Mouse (Mus musculus): Measurements from ENCODE around the gene 1500011B03Rik. TPM values are rescaled to one million over a fixed set of nuclear protein-coding genes. Genes with fewer than 3 reads are reported as not detected.
A peak's percentile ranks its signal among the peaks of the same experiment; 100 is the strongest.

The 1500011B03Rik gene
- polyA plus RNA-seq, 1 experiment, result 53.8 TPM

DNA sequence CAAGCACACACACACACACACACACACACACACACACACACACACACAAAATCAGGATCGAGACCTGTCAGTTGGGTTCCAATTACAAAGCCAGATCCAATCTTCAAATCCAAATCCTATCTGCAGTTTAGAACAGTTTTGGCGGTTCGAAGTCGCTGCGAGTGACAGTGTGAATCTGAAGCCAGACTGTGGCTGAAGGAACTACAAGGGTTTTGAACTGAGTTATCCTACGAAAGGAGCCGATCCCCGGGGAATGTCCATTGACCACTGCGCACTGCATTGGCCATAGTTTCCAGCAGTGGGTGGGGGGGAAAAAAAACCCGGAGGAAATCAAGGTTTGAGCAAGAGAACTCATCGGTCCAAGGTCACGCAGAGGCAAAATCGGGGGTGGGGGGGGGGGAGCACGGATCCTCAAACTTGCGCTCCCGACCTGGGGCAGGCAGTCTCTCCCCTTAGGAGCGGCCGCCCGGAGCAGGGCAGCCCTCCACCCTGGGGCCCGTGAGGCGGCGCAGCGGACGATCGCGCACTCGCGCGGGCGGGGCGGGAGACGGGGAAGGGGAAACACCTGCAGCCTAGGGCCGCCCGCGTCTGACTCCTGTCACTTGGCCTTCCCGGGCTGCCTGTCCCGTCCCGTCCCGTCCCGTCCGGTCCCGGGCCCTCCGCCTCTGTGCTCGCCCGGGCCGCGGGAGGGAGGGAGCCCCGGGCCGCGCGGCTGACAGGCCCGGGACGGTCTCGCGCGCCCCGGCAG lies 50.6 kb downstream of the 1500011B03Rik start:
- DNase-seq, result peak; percentile 87
- Histone ChIP-seq H3K4me3 (ENCODE audit: control insufficient read depth, insufficient read depth, low read length) (peak overlapping the region; percentile 75), H3K36me3 (ENCODE audit: control insufficient read depth, insufficient read depth, low read length) (no peaks in the 10 kb centered on the region), H3K27ac (ENCODE audit: control insufficient read depth, insufficient read depth, low read length) (peak overlapping the region; percentile 57), H3K4me1 (replicated peaks; ENCODE audit: control insufficient read depth, insufficient read depth, low read length) (peaks cover 25% of the 10 kb centered on the region), H3K27me3 (ENCODE audit: control insufficient read depth, insufficient read depth, low read length) (no peaks in the 10 kb centered on the region)
- TF ChIP-seq CTCF (IDR thresholded peaks at IDR 0.05; ENCODE audit: borderline replicate concordance, control insufficient read depth, extremely low read depth, insufficient read depth, low read length, poor library complexity) (0 out of 2 replicates have a peak, but pooled peaks have one; percentile 15), POLR2A (IDR thresholded peaks at IDR 0.05; ENCODE audit: control insufficient read depth, extremely low read depth, insufficient read depth, low read length, poor library complexity) (no peak; the same call in 1 of the 2 replicates)
- under 1% methylated on average over 50 of the region's 57 CpGs for WGBS

DNA sequence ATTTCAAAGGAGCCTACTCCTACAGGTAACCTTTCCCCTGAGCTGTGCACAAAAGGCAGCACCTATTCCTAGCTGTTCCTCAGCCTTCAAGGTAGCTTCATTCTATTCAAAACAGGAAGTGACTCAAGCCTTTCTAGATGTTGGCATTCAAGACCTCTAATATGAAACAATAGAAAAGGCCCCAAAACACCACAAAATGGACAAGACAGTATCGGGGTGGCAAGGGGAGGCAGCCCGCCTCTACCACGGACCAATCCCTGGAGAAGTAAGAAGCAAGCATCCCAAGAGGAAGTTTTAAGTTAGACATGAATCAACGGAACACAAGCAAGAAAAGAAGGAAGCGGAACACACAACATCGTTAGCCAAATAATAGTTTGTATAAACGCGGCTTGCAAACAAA lies 51.5 kb downstream of the 1500011B03Rik start:
- WGBS, result 6% methylated on average over 8 of the region's 8 CpGs
- peak overlapping the region; percentile 75 for H3K27ac ChIP-seq (ENCODE audit: control insufficient read depth, insufficient read depth, low read length)
- H3K36me3 ChIP-seq (ENCODE audit: control insufficient read depth, insufficient read depth, low read length), result 0 out of 2 replicates have a peak, but pooled peaks cover under 1% of the 10 kb centered on the region
- H3K4me1 ChIP-seq (replicated peaks; ENCODE audit: control insufficient read depth, insufficient read depth, low read length), result peaks cover 22% of the 10 kb centered on the region
- no peaks in the 10 kb centered on the region for H3K27me3 ChIP-seq (ENCODE audit: control insufficient read depth, insufficient read depth, low read length)
- no peak for TF ChIP-seq POLR2A (IDR thresholded peaks at IDR 0.05; ENCODE audit: control insufficient read depth, extremely low read depth, insufficient read depth, low read length, poor library complexity)
- TF ChIP-seq CTCF (IDR thresholded peaks at IDR 0.05; ENCODE audit: borderline replicate concordance, control insufficient read depth, extremely low read depth, insufficient read depth, low read length, poor library complexity), result no peak
- peak; percentile 13 for DNase-seq
- peak overlapping the region; percentile 54 for H3K4me3 ChIP-seq (ENCODE audit: control insufficient read depth, insufficient read depth, low read length)

DNA sequence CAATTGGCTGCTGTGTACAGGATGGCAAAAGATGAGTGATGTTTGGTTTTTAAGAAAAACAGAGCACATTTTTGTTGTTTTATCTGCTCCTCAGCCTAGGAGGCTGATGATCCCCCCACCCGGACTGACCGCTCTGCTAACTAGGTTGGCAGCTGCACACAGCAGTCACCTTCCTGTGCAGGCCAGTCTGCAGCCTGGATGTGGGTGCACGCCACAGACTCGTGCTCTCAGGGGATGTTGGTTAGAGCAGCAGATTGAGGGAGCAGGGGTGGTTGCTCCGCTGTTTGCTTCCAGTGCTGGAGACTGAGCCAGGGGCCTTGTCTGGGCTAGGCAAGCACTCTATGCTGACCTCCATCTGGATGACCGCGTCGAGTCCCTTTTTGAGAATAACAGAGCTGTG lies 53.5 kb downstream of the 1500011B03Rik start:
- peak; percentile 48 for DNase-seq
- WGBS, result 44% methylated on average over 8 of the region's 8 CpGs
- Histone ChIP-seq H3K4me1 (replicated peaks; ENCODE audit: control insufficient read depth, insufficient read depth, low read length) (peaks cover 12% of the 10 kb centered on the region), H3K27ac (ENCODE audit: control insufficient read depth, insufficient read depth, low read length) (no peak overlapping the region), H3K4me3 (ENCODE audit: control insufficient read depth, insufficient read depth, low read length) (no peak overlapping the region), H3K27me3 (ENCODE audit: control insufficient read depth, insufficient read depth, low read length) (no peaks in the 10 kb centered on the region), H3K36me3 (ENCODE audit: control insufficient read depth, insufficient read depth, low read length) (peaks cover 16% of the 10 kb centered on the region)
- no peak for TF ChIP-seq CTCF (IDR thresholded peaks at IDR 0.05; ENCODE audit: borderline replicate concordance, control insufficient read depth, extremely low read depth, insufficient read depth, low read length, poor library complexity)
- no peak for TF ChIP-seq POLR2A (IDR thresholded peaks at IDR 0.05; ENCODE audit: control insufficient read depth, extremely low read depth, insufficient read depth, low read length, poor library complexity)

DNA sequence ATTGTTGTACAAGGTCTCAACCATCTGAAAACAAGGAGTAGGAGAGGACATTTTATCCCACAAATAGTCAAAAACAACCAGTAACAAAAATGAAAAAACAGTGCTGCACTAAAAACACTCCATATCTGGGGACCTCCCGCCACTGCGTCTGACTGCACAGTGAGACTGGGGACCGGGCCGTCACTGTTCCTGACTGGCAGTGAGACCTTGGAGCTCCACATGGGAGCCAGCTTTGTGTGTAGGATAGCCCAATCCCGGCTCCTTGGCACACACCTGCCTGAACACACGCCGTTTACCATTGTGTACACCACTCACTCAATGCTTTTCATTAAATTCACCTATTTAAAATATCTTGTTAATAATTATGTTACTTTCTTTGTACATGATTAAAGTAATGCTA lies 56.1 kb downstream of the 1500011B03Rik start:
- Histone ChIP-seq H3K27me3 (ENCODE audit: control insufficient read depth, insufficient read depth, low read length) (no peaks in the 10 kb centered on the region), H3K4me3 (ENCODE audit: control insufficient read depth, insufficient read depth, low read length) (no peak overlapping the region), H3K4me1 (replicated peaks; ENCODE audit: control insufficient read depth, insufficient read depth, low read length) (peaks cover 12% of the 10 kb centered on the region), H3K36me3 (ENCODE audit: control insufficient read depth, insufficient read depth, low read length) (peaks cover 42% of the 10 kb centered on the region), H3K27ac (ENCODE audit: control insufficient read depth, insufficient read depth, low read length) (no peak overlapping the region)
- TF ChIP-seq POLR2A (IDR thresholded peaks at IDR 0.05; ENCODE audit: control insufficient read depth, extremely low read depth, insufficient read depth, low read length, poor library complexity), result no peak
- no peak for TF ChIP-seq CTCF (IDR thresholded peaks at IDR 0.05; ENCODE audit: borderline replicate concordance, control insufficient read depth, extremely low read depth, insufficient read depth, low read length, poor library complexity)
- no peak for DNase-seq
- WGBS, result 96% methylated on average over 7 of the region's 7 CpGs

DNA sequence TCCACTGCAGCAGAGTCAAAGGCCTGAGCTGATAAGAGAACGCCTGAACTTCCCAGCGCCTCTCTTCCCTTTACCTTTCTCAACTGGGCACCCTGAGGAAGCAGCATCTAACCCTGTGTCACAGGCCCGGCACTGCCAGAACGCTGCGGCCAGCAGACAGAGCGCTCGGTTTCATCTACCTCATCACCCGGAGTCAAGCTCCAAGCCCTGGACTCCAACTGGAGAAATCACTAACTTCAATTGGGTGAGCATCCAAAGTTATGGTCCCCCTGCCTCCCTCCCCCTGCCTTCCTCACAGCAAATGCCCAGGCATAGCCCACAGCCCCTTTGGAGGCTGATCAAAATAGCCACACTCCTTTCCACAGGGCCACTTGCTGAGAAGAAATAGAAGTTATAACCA lies 56.6 kb downstream of the 1500011B03Rik start:
- H3K27ac ChIP-seq (ENCODE audit: control insufficient read depth, insufficient read depth, low read length), result no peak overlapping the region
- peaks cover 12% of the 10 kb centered on the region for H3K4me1 ChIP-seq (replicated peaks; ENCODE audit: control insufficient read depth, insufficient read depth, low read length)
- peaks cover 47% of the 10 kb centered on the region for H3K36me3 ChIP-seq (ENCODE audit: control insufficient read depth, insufficient read depth, low read length)
- TF ChIP-seq CTCF (IDR thresholded peaks at IDR 0.05; ENCODE audit: borderline replicate concordance, control insufficient read depth, extremely low read depth, insufficient read depth, low read length, poor library complexity), result no peak
- WGBS, result 96% methylated on average over 8 of the region's 8 CpGs
- H3K27me3 ChIP-seq (ENCODE audit: control insufficient read depth, insufficient read depth, low read length), result no peaks in the 10 kb centered on the region
- no peak for DNase-seq
- no peak overlapping the region for H3K4me3 ChIP-seq (ENCODE audit: control insufficient read depth, insufficient read depth, low read length)

DNA sequence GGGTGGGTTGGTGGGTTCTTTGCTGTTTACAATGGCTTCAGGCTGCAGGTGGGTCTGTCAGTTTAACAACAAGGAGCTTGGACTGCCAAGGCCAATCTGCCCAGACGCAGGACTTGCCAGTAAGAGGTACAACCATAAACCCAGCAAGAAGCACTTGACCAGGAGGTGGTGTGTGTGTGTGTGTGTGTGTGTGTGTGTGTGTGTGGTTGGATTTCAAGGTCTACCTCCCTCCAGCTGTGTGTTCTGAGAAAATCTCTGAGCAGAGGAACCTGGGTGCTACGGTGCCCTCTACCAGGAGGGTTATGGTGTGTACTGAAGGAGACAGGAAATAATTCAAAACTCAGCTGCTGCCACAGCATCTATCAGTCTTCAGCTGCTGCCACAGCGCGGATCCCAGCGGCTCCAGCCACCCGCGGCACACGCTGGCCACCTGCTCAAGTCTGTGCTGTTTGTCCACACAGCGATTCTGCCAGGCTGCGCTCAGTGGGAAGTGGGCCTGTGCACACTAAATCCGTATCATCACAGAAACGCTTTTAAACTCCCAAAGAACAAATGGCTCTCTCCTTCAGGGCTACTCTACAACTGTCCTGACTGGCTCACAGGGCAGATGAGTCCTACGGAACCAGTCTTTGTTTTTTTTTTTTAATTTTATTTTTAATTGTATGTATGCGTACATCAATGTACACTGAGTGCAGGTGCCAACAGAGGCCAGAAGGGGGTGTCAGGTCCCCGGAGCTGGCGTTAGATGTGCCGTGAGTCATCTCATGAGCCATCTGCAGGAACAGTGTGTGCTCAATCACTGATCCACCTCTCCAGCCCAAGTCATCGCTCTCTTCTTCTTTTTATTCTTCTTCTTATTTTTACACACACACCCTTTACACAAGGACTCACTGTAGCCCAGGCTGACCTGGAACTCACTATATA lies 58.2 kb downstream of the 1500011B03Rik start:
- WGBS, result 91% methylated on average over 18 of the region's 18 CpGs
- Histone ChIP-seq H3K4me3 (ENCODE audit: control insufficient read depth, insufficient read depth, low read length) (no peak overlapping the region), H3K4me1 (replicated peaks; ENCODE audit: control insufficient read depth, insufficient read depth, low read length) (peaks cover 7% of the 10 kb centered on the region), H3K27me3 (ENCODE audit: control insufficient read depth, insufficient read depth, low read length) (no peaks in the 10 kb centered on the region), H3K27ac (ENCODE audit: control insufficient read depth, insufficient read depth, low read length) (no peak overlapping the region), H3K36me3 (ENCODE audit: control insufficient read depth, insufficient read depth, low read length) (peaks cover 63% of the 10 kb centered on the region)
- peak; percentile 30 for DNase-seq
- TF ChIP-seq CTCF (IDR thresholded peaks at IDR 0.05; ENCODE audit: borderline replicate concordance, control insufficient read depth, extremely low read depth, insufficient read depth, low read length, poor library complexity), result no peak
- TF ChIP-seq POLR2A (IDR thresholded peaks at IDR 0.05; ENCODE audit: control insufficient read depth, extremely low read depth, insufficient read depth, low read length, poor library complexity), result no peak
